Mouse (Mus musculus) ES-Bruce4 (cell line): ENCODE data around the gene Rarres2.

Experiments
- CTCF ChIP-seq: IDR thresholded peaks from one replicate; pipeline ENCODE4 v1.8.1; 2011; ENCODE audit warnings: low read depth, low read length
- EP300 ChIP-seq: IDR thresholded peaks from 2 replicates; pipeline ENCODE4 v1.6.1; 2011; ENCODE audit warnings: low read depth, low read length; ENCODE audit not compliant: insufficient read depth
- POLR2A ChIP-seq: IDR thresholded peaks from one replicate; pipeline ENCODE4 v1.8.1; 2011; ENCODE audit warnings: low read length; ENCODE audit not compliant: insufficient read depth

DNA sequence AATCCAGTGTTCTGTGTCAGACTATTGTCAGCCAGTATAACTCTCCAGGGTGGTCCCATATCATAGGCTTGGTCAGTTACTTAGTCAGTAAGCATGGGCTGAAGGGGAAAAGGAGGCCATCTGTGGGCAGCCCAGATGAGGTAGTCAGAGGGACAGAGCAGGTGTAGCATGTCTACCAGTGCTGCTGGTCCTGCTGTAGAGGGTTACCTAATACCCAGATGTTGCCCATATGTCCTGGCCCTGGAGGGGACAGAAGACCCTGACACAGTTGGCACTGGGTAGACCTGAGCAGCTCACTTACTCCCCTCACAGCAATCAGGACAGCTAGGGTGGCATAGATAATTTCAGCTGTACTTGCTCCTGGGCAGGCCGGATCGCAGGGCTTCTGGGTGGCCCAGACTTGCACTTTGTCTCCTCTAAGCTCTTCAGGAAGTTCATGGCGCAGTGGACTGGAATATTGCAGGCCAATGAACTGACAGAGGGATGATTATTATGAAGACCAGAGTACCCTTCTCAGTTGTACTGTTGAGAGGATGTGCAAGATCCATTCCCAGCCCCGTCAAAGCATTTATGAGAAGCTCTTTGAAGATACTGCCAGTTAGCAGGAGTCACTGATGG lies 6.8 kb downstream of the Rarres2 start:
- TF ChIP-seq POLR2A (no peak), CTCF (no peak), EP300 (no peak)
